Mouse (Mus musculus) limb, embryonic 14.5 days (tissue): Measurements from ENCODE around the gene Omt2a. TPM values are rescaled to one million over a fixed set of nuclear protein-coding genes. Genes with fewer than 3 reads are reported as not detected.

ENCODE experiments used
- ATAC-seq: fragments of 200-750 bp; cut with Nextera tagmentation; 2 replicates; pipeline ENCODE4 v1.8.0; 2017; ENCODE audit warnings: low read depth, moderate number of reproducible peaks, moderate TSS enrichment; ENCODE audit not compliant: low FRiP score
- DNase-seq: peaks from one replicate; pipeline ENCODE4 v3.0.0-alpha.2; 2015; ENCODE audit warnings: low spot score
- H3K27ac ChIP-seq: fragments of 300-500 bp; sonication (generic); replicated peaks from 2 replicates; pipeline ENCODE4 v1.5.1; 2014; ENCODE audit warnings: low read depth, mild to moderate bottlenecking, low read length, moderate library complexity, mixed read lengths
- H3K27me3 ChIP-seq: fragments of 300-500 bp; sonication (generic); 2 replicates; pipeline ENCODE4 v1.6.1; 2014; ENCODE audit warnings: low read length, mixed read lengths; ENCODE audit not compliant: control insufficient read depth, insufficient read depth
- H3K36me3 ChIP-seq: fragments of 300-500 bp; sonication (generic); 2 replicates; pipeline ENCODE4 v1.6.1; 2014; ENCODE audit warnings: mild to moderate bottlenecking, low read length, moderate library complexity, mixed read lengths; ENCODE audit not compliant: control insufficient read depth, insufficient read depth
- H3K4me1 ChIP-seq: fragments of 300-500 bp; sonication (generic); 2 replicates; pipeline ENCODE4 v1.6.1; 2014; ENCODE audit warnings: antibody characterized with exemption, low read length, mixed read lengths; ENCODE audit not compliant: control insufficient read depth, insufficient read depth
- H3K4me2 ChIP-seq: fragments of 300-500 bp; sonication (generic); replicated peaks from 2 replicates; pipeline ENCODE4 v1.6.1; 2014; ENCODE audit warnings: low read depth, mild to moderate bottlenecking, low read length, moderate library complexity; ENCODE audit not compliant: severe bottlenecking
- H3K4me3 ChIP-seq: fragments of 300-500 bp; sonication (generic); replicated peaks from 2 replicates; pipeline ENCODE4 v1.5.1; 2014; ENCODE audit warnings: low read length
- H3K9ac ChIP-seq: fragments of 300-500 bp; sonication (generic); 2 replicates; pipeline ENCODE4 v1.6.1; 2014; ENCODE audit warnings: mild to moderate bottlenecking, low read depth, low read length, moderate library complexity; ENCODE audit not compliant: severe bottlenecking
- H3K9me3 ChIP-seq: fragments of 300-500 bp; sonication (generic); 2 replicates; pipeline ENCODE4 v1.6.1; 2016; ENCODE audit warnings: low read length; ENCODE audit not compliant: control insufficient read depth
- POLR2A ChIP-seq: fragments of 200-500 bp; IDR thresholded peaks from 2 replicates; pipeline ENCODE4 v1.8.0; 2012; ENCODE audit warnings: inconsistent platforms, mild to moderate bottlenecking, moderate library complexity, borderline replicate concordance; ENCODE audit not compliant: insufficient read depth, insufficient read length; ENCODE audit errors: extremely low read depth
- WGBS: fragments of 180-500 bp; shearing (Covaris S2); extraction: QIAGEN DNeasy Blood & Tissue Kit; methylation state at CpG from one replicate; pipeline ENCODE4 v1.1.7; 2014; 5-methylcytosine and 5-hydroxymethylcytosine counted together
- polyA plus RNA-seq, 2 experiments: library from polyadenylated mRNA; depleted of rRNA in 1 of 2; stranded (reverse) in 1 of 2; unstranded in 1 of 2; fragments of >200 nt; fragmentation: Nextera tagmentation in 1 of 2; extraction: Ambion mirVana in 1 of 2; gene quantifications; 2 replicates each; pipeline versions ENCODE4 v1.2.1 to v1.2.3; 2012 to 2014

The Omt2a gene
- polyA plus RNA-seq (2012; rRNA removed) (not detected in 2 replicates), polyA plus RNA-seq (2014; fragmentation: Nextera tagmentation; extraction: Ambion mirVana) (not detected in 2 replicates)

DNA sequence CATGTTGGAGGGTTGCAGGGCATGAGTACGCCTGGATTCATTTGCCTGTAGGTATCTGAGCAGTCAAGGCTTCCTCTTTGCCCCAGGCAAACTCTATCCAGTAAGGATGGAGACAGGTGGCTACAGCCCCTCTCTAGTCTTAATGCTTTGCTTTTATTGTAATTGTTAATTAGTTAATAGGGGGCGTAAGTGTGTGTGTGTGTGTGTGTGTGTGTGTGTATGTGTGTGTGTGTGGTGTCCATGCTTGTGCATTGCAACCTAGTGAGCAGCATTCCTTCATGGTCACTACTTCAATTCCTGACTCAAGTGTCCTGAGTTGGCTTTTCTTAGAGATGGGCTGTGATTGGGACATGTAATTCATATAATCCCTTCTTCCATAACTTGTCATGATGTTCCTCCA is at the start of gene Omt2a:
Gene Omt2a, minus strand, starts transcription at position 101 of the 400 bp plus-strand sequence.
- DNase-seq (no peak), ATAC-seq (no peak)
- no peak for TF ChIP-seq POLR2A
- Histone ChIP-seq H3K4me2 (no peak within 1 kb of the TSS), H3K36me3 (no peaks in the 10 kb centered on the region), H3K9me3 (no peaks in the 10 kb centered on the region), H3K4me3 (no peak within 1 kb of the TSS), H3K4me1 (no peaks in the 10 kb centered on the region), H3K27me3 (no peaks in the 10 kb centered on the region), H3K27ac (no peak within 1 kb of the TSS), H3K9ac (no peak within 1 kb of the TSS)
- WGBS = 68% methylated on average over 2 of the region's 2 CpGs

DNA sequence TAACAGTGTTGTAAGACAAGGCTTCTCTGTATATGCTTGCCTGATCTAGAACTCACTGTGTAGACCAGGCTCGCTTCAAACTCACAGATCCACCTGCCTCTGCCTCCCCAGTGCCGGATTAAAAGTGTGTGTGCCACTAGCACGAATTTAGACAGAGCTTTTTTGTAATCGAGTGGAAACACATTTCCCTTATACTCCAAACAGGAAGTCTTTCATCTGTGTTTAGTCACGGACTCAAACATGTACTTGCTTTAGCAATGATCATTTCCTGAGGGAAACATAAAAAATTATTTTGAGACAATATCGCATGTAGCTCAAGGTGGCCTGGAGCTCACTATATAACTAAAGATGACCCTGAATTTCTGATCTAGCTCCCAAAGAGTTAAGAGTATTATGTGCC is 48.8 kb upstream of the Omt2a start:
- H3K4me2 ChIP-seq = no peak overlapping the region
- ATAC-seq (no peak), DNase-seq (no peak)
- no peaks in the 10 kb centered on the region for H3K4me1 ChIP-seq
- WGBS = 53% methylated on average over 6 of the region's 6 CpGs
- H3K27ac ChIP-seq = no peak overlapping the region
- no peaks in the 10 kb centered on the region for H3K27me3 ChIP-seq
- no peaks in the 10 kb centered on the region for H3K9me3 ChIP-seq
- H3K9ac ChIP-seq = no peak overlapping the region
- TF ChIP-seq POLR2A = no peak
- H3K36me3 ChIP-seq = no peaks in the 10 kb centered on the region
- H3K4me3 ChIP-seq = no peak overlapping the region

DNA sequence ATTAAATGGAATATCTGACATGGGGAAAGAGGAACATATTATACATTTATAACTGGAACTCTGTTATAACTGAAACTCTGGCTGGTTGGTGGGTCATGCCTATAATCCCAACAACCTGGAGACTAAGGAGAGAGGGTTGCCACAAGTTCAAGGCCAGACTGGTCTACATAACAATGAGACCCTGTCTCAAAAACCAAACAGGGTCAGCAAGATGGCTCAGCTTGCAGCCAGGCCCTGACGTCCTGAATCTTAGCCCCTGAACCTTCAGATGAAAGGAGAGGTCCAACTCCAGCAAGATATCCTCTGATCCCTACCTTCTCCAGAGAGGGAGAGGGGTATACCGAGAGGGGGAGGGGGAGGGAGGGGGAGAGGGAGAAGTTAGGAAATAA is 45.9 kb upstream of the Omt2a start:
- no peak overlapping the region for H3K9ac ChIP-seq
- no peak for TF ChIP-seq POLR2A
- H3K36me3 ChIP-seq = no peaks in the 10 kb centered on the region
- no peak overlapping the region for H3K27ac ChIP-seq
- 45% methylated on average over 2 of the region's 2 CpGs for WGBS
- H3K9me3 ChIP-seq = no peaks in the 10 kb centered on the region
- no peak overlapping the region for H3K4me2 ChIP-seq
- ATAC-seq (no peak), DNase-seq (no peak)
- H3K4me3 ChIP-seq = no peak overlapping the region
- H3K4me1 ChIP-seq = no peaks in the 10 kb centered on the region
- no peaks in the 10 kb centered on the region for H3K27me3 ChIP-seq

DNA sequence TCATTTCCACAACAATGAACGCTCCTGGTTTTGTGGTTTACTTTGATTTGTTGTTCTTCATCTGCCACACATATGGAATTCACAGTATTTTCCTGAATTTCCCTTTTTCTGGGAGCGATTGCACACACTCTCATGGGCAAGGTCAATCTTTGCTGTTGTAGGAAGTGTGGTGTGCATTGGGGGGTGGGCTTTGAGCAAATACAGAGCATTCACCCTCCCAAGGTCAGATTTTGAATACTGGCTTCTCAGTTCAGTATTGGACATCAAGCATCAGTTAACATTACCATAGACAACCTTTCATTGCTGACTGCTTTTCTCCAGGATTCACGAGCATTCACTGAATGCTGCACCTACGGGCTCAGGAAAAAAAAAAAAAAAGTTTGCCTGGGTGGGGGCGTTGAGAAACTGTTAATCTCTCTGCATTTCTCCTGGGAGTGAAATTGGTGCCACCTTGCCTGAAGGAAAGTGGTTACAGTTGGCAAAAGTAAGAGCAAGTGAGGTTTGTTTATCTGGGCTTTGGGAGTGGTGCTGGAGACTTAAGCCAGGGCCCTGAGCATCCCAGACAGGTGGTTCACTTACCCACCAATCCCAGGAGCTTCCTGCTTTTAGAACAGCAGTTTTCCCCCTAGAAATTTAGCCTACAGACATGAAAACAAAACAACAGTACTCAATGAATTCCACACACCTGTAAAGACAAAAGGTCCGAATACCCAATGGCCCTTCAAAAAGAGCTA is 45.3 kb upstream of the Omt2a start:
- Histone ChIP-seq H3K4me3 (no peak overlapping the region), H3K4me1 (no peaks in the 10 kb centered on the region), H3K9me3 (no peaks in the 10 kb centered on the region), H3K27me3 (no peaks in the 10 kb centered on the region), H3K36me3 (no peaks in the 10 kb centered on the region), H3K4me2 (no peak overlapping the region), H3K27ac (no peak overlapping the region), H3K9ac (no peak overlapping the region)
- ATAC-seq (no peak), DNase-seq (no peak)
- WGBS = 76% methylated on average over 6 of the region's 6 CpGs
- no peak for TF ChIP-seq POLR2A

DNA sequence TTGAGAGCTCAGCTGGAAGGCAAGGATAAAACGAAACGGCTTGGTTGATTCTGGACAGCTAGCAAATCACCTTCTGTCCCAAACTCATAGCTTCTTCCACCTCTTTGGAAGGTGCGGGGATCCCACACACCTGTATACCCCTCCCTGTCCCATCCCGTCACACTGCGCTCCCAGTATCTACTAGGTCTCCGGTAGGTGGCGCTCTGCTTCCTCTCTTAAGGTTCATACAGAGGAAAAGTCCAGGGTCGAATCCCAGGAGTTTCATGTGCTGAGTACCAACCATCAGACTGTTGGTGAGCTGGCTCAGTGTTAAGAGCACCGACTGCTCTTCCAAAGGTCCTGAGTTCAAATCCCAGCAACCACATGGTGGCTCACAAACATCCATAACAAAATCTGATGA is 43.5 kb upstream of the Omt2a start:
- peak; percentile 82 for DNase-seq
- WGBS = 14% methylated on average over 9 of the region's 9 CpGs
- Histone ChIP-seq H3K4me3 (no peak overlapping the region), H3K4me1 (no peaks in the 10 kb centered on the region), H3K9ac (no peak overlapping the region), H3K4me2 (no peak overlapping the region), H3K36me3 (no peaks in the 10 kb centered on the region), H3K9me3 (no peaks in the 10 kb centered on the region), H3K27ac (no peak overlapping the region), H3K27me3 (no peaks in the 10 kb centered on the region)
- no peak for ATAC-seq
- TF ChIP-seq POLR2A = no peak
